Mouse (Mus musculus): ENCODE results near the gene Atp4a.

- TF ChIP-seq GATA1 (IDR thresholded peaks at IDR 0.05; ENCODE audit: borderline replicate concordance, low read length) (no peak), FLI1 (IDR thresholded peaks at IDR 0.05; ENCODE audit: low read length) (no peak)
These were observed 54.4 kb downstream of the Atp4a start for GRCm38 (mm10) chr7:30766408-30766807.
